Mouse (Mus musculus): ENCODE measurements around the gene Slc12a3.
"Not testable (repeated sequence)": the region's sequence is repeated elsewhere in the genome, so short reads cannot be mapped to it uniquely, and the experiment has no call there.

Gene Slc12a3

GRCm38 (mm10) chr8:94376176-94376575 lies 47.2 kb downstream of the Slc12a3 start:
- DNase-seq (ENCODE audit: low spot score) = no peak

- no peak for DNase-seq (ENCODE audit: low spot score)
Observed at GRCm38 (mm10) chr8:94376580-94376979, 47.6 kb downstream of the Slc12a3 start.

DNA sequence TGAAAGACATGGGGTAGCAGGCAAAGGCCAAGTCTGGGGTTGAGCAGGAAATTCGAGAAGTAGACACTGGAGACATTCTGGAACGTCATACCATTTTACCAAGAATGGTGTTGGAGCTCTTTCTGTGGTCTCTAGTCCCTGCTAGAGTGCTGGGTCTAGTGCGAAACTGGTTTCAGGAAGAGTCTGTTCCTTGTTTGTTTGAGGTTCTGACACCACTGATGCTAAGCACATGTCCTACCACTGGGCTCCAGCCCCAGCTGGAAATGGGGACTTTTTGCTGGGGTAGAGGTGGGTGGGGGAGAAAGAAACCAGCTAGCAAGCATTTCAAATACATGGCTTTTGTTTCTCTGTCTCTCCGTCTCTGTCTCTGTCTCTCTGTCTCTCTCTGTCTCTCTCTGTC lies 48.0 kb downstream of the Slc12a3 start:
- DNase-seq (ENCODE audit: low spot score) = no peak

GRCm38 (mm10) chr8:94377714-94378205 lies 48.8 kb downstream of the Slc12a3 start:
- no peak for DNase-seq (ENCODE audit: low spot score)

DNA sequence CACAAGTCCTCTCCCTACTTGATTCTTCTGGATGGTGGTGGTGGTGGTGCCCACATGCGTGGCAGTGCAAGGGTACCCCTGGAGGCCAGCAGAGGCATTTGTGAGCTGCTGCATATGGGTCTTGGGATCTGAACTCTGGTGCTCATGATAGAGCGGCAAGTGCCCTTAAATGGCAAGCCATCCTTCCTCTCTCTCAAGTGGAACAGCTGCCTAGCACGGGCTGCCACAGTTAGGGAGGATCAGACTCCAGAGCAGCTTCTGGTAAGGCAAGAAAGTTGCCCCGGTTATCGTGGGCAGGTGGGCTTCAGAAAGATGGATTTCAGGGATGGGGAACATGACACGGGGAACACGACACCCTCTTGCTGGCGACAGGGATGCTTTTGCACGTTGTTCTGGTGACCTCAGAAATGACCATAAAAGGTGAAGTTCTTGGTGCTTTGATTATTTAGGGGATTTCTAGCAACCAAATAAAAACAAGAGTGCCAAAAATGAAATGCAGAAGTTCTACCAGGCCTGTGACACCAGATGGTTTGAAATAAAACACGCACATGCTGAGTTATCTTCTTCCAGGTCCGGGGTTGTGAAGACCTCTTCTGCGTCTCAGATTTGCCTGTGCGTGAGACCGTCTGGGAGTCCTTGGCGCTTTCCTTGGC lies 49.9 kb downstream of the Slc12a3 start:
- DNase-seq (ENCODE audit: low spot score) = no peak

- no peak for DNase-seq (ENCODE audit: low spot score)
Observed at GRCm38 (mm10) chr8:94379686-94380085, 50.7 kb downstream of the Slc12a3 start.

DNA sequence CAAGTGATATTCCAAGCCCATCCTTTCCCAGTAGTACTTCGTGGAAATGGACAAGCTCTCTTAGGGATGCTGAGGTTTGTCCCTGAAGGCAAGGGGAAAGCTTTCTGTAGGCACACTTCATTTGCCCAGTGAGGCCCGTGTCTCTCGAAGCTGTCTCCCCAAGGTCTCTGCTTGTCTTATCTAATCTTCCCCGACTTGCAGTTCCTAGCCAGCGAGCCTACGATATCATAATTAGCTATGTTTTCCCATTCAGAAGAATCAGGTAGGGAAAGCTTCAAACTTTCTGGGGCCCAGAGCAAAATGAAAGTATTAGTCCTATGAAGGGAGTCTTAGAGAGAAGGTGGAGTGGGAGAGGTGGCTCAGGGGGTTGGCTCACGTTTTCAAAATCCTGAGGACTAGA lies 55.2 kb downstream of the Slc12a3 start:
- no peak for DNase-seq (ENCODE audit: low spot score)

DNA sequence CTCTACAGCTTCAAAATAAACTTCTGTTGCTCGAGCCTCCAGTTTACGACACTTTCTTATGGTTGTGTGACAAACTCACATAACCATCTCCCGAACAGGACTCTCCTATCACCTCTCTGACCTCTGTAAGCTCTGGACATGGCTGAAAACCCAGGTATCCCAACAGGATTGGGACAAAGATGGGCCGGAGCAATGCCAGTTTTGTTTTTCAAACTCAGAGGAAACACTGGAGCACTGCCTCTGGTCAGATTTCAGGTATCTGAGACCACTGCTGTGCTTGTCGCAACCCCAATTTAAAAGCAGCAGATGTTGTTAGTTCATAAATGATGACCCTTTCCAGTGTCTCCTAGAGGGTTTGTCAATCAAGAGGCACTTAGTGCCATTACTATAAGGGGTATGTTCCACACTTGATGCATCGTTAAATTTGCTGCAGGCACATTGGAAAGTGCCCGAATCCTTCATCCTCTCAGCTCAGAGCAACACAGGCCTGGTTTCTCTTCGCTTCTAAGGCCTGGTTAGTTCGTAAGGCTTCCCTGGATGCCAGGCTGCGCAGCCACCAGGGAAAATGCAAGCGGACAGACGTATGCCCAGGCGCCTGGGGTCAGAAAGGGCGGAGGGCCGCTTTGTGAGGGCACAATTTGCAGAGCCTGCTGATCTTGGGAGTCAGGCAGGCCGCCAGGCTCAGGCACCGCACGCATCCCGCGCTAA lies 56.7 kb downstream of the Slc12a3 start:
- DNase-seq (ENCODE audit: low spot score) = no peak

- peak; percentile 96 for DNase-seq (ENCODE audit: low spot score)
Observed at GRCm38 (mm10) chr8:94386214-94387026, 57.4 kb downstream of the Slc12a3 start, which contains the start of gene Herpud1. Herpud1 (plus strand) TSS chr8:94386438.

DNA sequence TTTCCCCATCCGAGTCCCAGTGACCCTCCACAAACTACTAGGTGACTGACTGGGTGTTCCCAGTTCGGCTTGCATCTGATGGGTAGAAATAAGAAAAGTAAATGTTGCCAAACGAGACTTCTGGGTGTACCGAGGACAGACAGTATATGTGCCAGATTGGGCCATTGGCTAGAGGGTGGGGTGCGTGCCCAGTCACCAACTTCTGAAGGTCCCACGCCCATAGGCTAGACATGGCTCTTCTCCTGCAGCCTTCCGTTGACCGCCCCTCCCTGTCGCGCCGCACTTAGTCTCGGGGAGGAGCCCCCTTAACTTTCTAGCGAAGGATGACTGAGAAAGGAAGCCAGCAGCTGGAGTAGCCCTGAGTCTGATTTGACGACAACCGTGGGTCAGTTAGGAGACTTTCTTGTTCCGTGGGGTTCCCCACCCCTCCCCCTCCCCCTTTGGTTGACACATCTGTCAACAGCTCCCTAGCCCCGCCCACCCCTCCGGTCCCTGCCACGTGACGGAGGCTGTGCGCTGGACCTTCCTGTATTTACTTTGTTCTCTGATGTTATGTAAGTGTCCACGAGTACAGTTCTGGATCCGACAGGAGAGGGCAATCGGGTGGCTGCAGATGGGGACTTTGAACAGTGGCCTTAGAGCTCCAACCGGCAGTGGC lies 58.2 kb downstream of the Slc12a3 start:
- peak; percentile 40 for DNase-seq (ENCODE audit: low spot score)

DNA sequence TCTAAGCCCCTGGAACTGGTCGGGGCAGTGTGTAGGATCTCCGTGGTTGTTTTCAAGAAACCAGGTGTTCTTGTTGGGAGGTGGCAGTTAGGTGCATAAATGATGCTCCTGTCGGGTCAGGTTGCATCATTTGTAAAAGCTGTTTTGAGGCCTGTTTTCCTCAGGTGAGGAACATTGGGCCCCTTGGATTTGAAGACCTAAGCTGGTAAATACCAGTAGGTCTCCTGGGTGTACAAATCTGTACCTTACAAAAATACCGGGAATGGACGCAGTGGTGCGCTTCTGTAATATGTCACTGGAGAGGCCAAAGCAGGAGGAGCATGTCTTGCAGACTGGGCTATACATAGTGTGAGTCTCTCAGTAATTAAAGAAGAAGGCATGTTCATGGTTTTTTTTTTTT lies 58.8 kb downstream of the Slc12a3 start:
- DNase-seq (ENCODE audit: low spot score) = no peak

- no peak for DNase-seq (ENCODE audit: low spot score)
Observed at GRCm38 (mm10) chr8:94389531-94389930, 60.5 kb downstream of the Slc12a3 start.

DNA sequence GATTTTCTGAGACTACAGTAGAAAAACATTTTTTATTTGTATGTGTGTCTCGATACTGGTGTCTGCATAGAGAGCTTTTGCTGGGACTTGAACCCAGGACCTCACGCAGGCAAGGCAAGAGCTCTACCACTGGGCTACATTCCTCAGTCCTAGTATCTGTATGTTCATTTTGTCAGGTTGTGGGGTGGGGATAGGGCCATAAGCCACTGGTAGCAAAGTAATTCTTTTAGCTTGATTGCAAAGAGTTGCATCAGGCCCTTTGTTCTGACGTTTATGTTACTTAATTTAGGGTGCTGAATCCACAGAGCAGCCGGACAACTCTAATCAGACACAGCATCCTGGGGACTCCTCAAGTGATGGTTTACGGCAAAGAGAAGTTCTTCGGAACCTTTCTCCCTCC lies 61.4 kb downstream of the Slc12a3 start:
- DNase-seq (ENCODE audit: low spot score) = no peak

DNA sequence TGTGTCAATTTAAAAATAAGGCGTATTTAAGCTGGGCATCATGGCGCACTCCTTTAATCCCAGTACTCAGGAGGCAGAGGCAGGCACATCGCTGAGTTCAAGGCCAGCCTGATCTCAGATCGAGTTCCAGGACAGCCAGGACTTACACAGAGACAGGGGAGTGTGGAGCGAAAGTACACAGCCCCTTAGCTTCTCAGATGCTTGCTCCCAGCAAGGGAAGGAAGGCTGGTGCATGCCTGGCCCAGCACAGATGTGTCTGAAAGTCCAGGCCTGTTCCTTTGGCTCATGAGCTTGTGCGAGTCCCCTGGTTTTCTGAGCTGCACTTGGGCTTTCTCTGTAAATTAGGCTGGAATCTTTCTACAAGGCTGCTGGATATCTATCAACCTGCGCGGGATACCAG lies 61.9 kb downstream of the Slc12a3 start:
- no peak for DNase-seq (ENCODE audit: low spot score)

DNA sequence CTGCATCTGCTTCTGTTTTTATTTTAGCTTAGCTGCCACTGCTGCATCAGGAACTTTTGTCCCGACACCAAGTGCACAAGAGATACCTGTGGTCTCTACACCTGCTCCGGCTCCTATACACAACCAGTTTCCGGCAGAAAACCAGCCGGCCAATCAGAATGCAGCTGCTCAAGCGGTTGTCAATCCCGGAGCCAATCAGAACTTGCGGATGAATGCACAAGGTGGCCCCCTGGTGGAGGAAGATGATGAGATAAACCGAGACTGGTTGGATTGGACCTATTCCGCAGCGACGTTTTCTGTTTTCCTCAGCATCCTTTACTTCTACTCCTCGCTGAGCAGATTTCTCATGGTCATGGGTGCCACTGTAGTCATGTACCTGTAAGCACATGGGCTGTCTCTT lies 63.1 kb downstream of the Slc12a3 start:
- DNase-seq (ENCODE audit: low spot score) = peak; percentile 64

DNA sequence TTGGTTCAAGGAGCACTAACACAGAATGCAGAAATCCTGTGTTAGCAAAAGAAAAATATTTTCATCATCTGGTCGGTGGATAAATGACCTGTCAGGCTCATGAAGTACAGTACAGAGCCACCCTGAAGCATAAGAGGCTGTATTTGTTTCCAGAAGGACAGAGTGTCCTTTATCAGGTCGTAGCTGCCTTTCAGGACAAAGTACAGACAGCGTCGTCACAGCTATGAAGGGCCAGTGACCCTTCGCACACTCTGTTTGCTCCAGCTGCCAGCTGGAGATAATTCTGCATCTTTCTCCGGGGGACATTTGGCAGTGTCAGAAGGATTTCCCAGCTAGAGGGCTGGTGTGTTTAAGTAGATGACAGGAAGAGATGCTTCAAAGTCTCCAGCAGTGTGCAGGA lies 63.6 kb downstream of the Slc12a3 start:
- DNase-seq (ENCODE audit: low spot score) = no peak

GRCm38 (mm10) chr8:94395851-94396540 lies 67.0 kb downstream of the Slc12a3 start:
- no peak for DNase-seq (ENCODE audit: low spot score)

DNA sequence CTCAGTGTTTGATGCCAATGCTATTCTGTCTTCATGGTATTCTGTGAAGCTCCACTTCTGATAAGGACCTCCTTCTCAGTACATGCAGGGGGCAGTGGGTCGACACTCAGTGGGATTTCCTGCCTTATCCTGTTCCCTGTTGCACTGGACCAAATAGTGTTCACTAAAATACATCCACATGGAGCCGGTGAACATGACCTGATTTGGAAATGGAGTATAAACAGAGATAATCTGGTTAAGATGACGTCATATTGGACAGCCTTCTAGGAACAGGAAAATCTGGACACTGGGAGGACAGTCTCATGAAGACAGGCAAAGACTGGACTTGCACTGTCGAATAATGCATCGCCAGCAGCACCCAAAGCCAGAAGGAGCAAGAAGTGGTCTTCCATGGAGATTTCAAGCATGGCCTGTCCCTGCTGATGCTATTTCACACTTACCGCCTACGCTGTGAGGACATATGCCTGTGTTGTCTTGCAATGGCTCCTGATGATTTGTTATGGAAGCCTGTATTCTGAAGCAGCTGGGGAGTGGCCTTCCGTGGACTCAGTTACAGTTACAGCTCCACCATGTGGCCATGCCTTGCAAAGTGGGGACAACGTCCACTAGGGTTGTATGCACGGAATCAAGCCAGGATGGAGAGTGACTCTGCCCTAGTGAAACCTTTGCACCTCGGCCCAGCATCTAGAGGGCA lies 68.1 kb downstream of the Slc12a3 start:
- peak; percentile 50 for DNase-seq (ENCODE audit: low spot score)

DNA sequence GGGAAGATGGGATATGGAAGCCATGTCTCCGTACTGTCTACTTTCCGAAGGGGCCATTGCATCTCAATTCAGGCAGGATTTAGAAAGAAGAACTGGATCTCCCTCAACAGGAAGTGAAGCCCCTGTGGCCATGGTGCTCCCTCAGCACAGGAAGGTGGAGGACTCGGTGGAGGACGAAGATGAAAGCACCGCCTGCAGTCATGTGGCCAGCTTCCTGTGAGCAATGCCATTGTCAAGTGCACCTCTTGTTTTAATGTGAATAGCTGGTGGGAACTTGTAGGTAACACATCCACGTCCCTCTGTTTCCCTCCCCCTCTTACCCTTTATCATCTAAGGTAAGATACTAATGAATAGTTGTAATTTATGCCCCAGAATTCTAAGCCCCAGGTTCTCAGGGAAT lies 69.6 kb downstream of the Slc12a3 start:
- DNase-seq (ENCODE audit: low spot score) = peak; percentile 76

- no peak for DNase-seq (ENCODE audit: low spot score)
Observed at GRCm38 (mm10) chr8:94399361-94399953, 70.5 kb downstream of the Slc12a3 start.

DNA sequence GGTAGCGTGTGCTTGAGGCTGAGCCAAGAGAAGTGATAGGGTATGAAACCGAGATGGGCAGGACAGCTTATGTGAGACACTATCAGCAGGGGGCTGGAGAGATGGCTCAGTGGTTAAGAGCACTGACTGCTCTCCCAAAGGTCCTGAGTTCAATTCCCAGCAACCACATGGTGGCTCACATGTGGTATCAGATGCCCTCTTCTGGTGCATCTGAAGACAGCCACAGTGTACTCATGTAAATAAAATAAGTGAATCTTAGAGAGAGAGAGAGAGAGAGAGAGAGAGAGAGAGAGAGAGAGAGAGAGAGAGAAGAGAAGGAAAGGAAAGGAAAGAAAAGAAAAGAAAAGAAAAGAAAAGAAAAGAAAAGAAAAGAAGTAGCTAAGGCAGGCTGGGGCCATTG lies 71.0 kb downstream of the Slc12a3 start:
- not testable (repeated sequence) for DNase-seq (ENCODE audit: low spot score)
